Mouse (Mus musculus) embryonic facial prominence, embryonic 11.5 days (tissue): ENCODE results near the gene Rbl1. TPM values are rescaled to one million over a fixed set of nuclear protein-coding genes. Genes with fewer than 3 reads are reported as not detected.
"Not testable (repeated sequence)": the region's sequence is repeated elsewhere in the genome, so short reads cannot be mapped to it uniquely, and the experiment has no call there.

Source experiments
- ATAC-seq: fragments of 200-750 bp; cut with Nextera tagmentation; replicated peaks from 2 replicates; pipeline ENCODE4 v1.8.0; 2017; ENCODE audit warnings: low read depth; ENCODE audit not compliant: insufficient number of reproducible peaks, low FRiP score, low TSS enrichment
- DNase-seq: peaks from one replicate; pipeline ENCODE4 v3.0.0-alpha.2; 2015; ENCODE audit warnings: low spot score
- H3K27ac ChIP-seq: fragments of 300-500 bp; sonication (generic); replicated peaks from 2 replicates; pipeline ENCODE4 v1.5.1; 2014; ENCODE audit warnings: mild to moderate bottlenecking, low read depth, low read length, control low read depth
- H3K27me3 ChIP-seq: fragments of 300-500 bp; sonication (generic); 2 replicates; pipeline ENCODE4 v1.6.1; 2014; ENCODE audit warnings: mild to moderate bottlenecking, low read length, moderate library complexity, mixed read lengths; ENCODE audit not compliant: control insufficient read depth, insufficient read depth
- H3K36me3 ChIP-seq: fragments of 300-500 bp; sonication (generic); replicated peaks from 2 replicates; pipeline ENCODE4 v1.6.1; 2014; ENCODE audit warnings: low read depth, mild to moderate bottlenecking, low read length, moderate library complexity, mixed read lengths; ENCODE audit not compliant: control insufficient read depth, insufficient read depth
- H3K4me1 ChIP-seq: fragments of 300-500 bp; sonication (generic); 2 replicates; pipeline ENCODE4 v1.6.1; 2014; ENCODE audit warnings: low read length, mixed read lengths; ENCODE audit not compliant: control insufficient read depth, insufficient read depth
- H3K4me2 ChIP-seq: fragments of 300-500 bp; sonication (generic); 2 replicates; pipeline ENCODE4 v1.6.1; 2014; ENCODE audit warnings: low read depth, mild to moderate bottlenecking, control low read depth, low read length, moderate library complexity
- H3K4me3 ChIP-seq: fragments of 300-500 bp; sonication (generic); 2 replicates; pipeline ENCODE4 v1.5.1; 2014; ENCODE audit warnings: low read depth, low read length, control low read depth
- H3K9ac ChIP-seq: fragments of 300-500 bp; sonication (generic); replicated peaks from 2 replicates; pipeline ENCODE4 v1.6.1; 2014; ENCODE audit warnings: mild to moderate bottlenecking, control low read depth, low read length
- H3K9me3 ChIP-seq: fragments of 300-500 bp; sonication (generic); replicated peaks from 2 replicates; pipeline ENCODE4 v1.6.1; 2016; ENCODE audit warnings: mild to moderate bottlenecking, low read length, inconsistent platforms, mixed read lengths; ENCODE audit not compliant: control insufficient read depth
- WGBS: fragments of 180-500 bp; shearing (Covaris S2); extraction: QIAGEN DNeasy Blood & Tissue Kit; methylation state at CpG from one replicate; pipeline ENCODE4 v1.1.7; 2014; 5-methylcytosine and 5-hydroxymethylcytosine counted together
- polyA plus RNA-seq: library from polyadenylated mRNA; unstranded; fragments of >200 nt; fragmentation: Nextera tagmentation; extraction: Ambion mirVana; gene quantifications from 2 replicates; pipeline ENCODE4 v1.2.1, GENCODE M21; 2014

Rbl1 gene
- polyA plus RNA-seq, 1 experiment from 2014 or later: 40.4 TPM

GRCm38 (mm10) chr2:157203459-157204365, 622 bp downstream of the Rbl1 start:
- Histone ChIP-seq H3K36me3 (peaks cover 6% of the 10 kb centered on the region), H3K4me2 (peak overlapping the region; percentile 73), H3K9ac (peak overlapping the region; percentile 97), H3K4me1 (no peaks in the 10 kb centered on the region), H3K27ac (peak overlapping the region; percentile 94), H3K4me3 (peak overlapping the region; percentile 69), H3K27me3 (no peaks in the 10 kb centered on the region), H3K9me3 (no peaks in the 10 kb centered on the region)
- peak; percentile 84 for DNase-seq
- 2% methylated on average over 43 of the region's 49 CpGs for WGBS
- ATAC-seq: peak; percentile 90

- DNase-seq (no peak), ATAC-seq (no peak)
- Histone ChIP-seq H3K4me1 (no peaks in the 10 kb centered on the region), H3K27ac (no peak overlapping the region), H3K36me3 (peaks cover 7% of the 10 kb centered on the region), H3K4me2 (peak overlapping the region; percentile 73; the same call in 1 of the 2 replicates), H3K9ac (no peak overlapping the region), H3K27me3 (no peaks in the 10 kb centered on the region), H3K9me3 (no peaks in the 10 kb centered on the region), H3K4me3 (peak overlapping the region; percentile 69; the same call in 1 of the 2 replicates)
Observed at GRCm38 (mm10) chr2:157203026-157203425, 1.3 kb downstream of the Rbl1 start.

GRCm38 (mm10) chr2:157202361-157202760, 2.0 kb downstream of the Rbl1 start:
- no peak for ATAC-seq
- Histone ChIP-seq H3K4me2 (no peak overlapping the region), H3K27me3 (no peaks in the 10 kb centered on the region), H3K4me1 (no peaks in the 10 kb centered on the region), H3K4me3 (no peak overlapping the region), H3K9me3 (no peaks in the 10 kb centered on the region), H3K36me3 (peaks cover 9% of the 10 kb centered on the region), H3K27ac (no peak overlapping the region), H3K9ac (no peak overlapping the region)
- no peak for DNase-seq
- WGBS: 82% methylated on average over 6 of the region's 6 CpGs

- no peak for DNase-seq
- H3K27ac ChIP-seq: no peak overlapping the region
- peaks cover 11% of the 10 kb centered on the region for H3K36me3 ChIP-seq
- H3K9ac ChIP-seq: no peak overlapping the region
- ATAC-seq: no peak
- H3K27me3 ChIP-seq: no peaks in the 10 kb centered on the region
- H3K4me3 ChIP-seq: no peak overlapping the region
- H3K4me2 ChIP-seq: no peak overlapping the region
- WGBS: 89% methylated on average over 6 of the region's 6 CpGs
- no peaks in the 10 kb centered on the region for H3K4me1 ChIP-seq
- H3K9me3 ChIP-seq: no peaks in the 10 kb centered on the region
Observed at GRCm38 (mm10) chr2:157201081-157201830, 3.1 kb downstream of the Rbl1 start.

- not testable (repeated sequence) for H3K4me2 ChIP-seq, H3K4me3 ChIP-seq, H3K4me1 ChIP-seq, H3K27me3 ChIP-seq, DNase-seq, H3K27ac ChIP-seq, H3K9ac ChIP-seq, H3K9me3 ChIP-seq, ATAC-seq
- WGBS: 96% methylated on average over 11 of the region's 11 CpGs
- peaks cover 19% of the 10 kb centered on the region for H3K36me3 ChIP-seq
Observed at GRCm38 (mm10) chr2:157198405-157198804, 5.9 kb downstream of the Rbl1 start.

GRCm38 (mm10) chr2:157190651-157191050, 13.7 kb downstream of the Rbl1 start:
- H3K4me2 ChIP-seq: no peak overlapping the region
- H3K9me3 ChIP-seq: no peaks in the 10 kb centered on the region
- no peak overlapping the region for H3K4me3 ChIP-seq
- DNase-seq (no peak), ATAC-seq (no peak)
- no peak overlapping the region for H3K27ac ChIP-seq
- no peak overlapping the region for H3K9ac ChIP-seq
- H3K4me1 ChIP-seq: no peaks in the 10 kb centered on the region
- WGBS: 94% methylated on average over 4 of the region's 4 CpGs
- no peaks in the 10 kb centered on the region for H3K27me3 ChIP-seq
- peaks cover 18% of the 10 kb centered on the region for H3K36me3 ChIP-seq

- no peak for DNase-seq
- H3K36me3 ChIP-seq: peaks cover 5% of the 10 kb centered on the region
Observed at GRCm38 (mm10) chr2:157187223-157187622, 17.1 kb downstream of the Rbl1 start.

GRCm38 (mm10) chr2:157186504-157186903, 17.8 kb downstream of the Rbl1 start:
- ATAC-seq (no peak), DNase-seq (no peak)
- Histone ChIP-seq H3K27me3 (no peaks in the 10 kb centered on the region), H3K9ac (no peak overlapping the region), H3K4me2 (no peak overlapping the region), H3K4me3 (no peak overlapping the region), H3K4me1 (no peaks in the 10 kb centered on the region), H3K36me3 (peaks cover 3% of the 10 kb centered on the region), H3K27ac (no peak overlapping the region), H3K9me3 (no peaks in the 10 kb centered on the region)
- WGBS: 47% methylated on average over 5 of the region's 5 CpGs

More at GRCm38 (mm10) chr2:157187223-157187622, 17.1 kb downstream of the Rbl1 start:
- 91% methylated on average over 4 of the region's 4 CpGs for WGBS
- Histone ChIP-seq H3K9me3 (no peaks in the 10 kb centered on the region), H3K4me1 (no peaks in the 10 kb centered on the region), H3K4me3 (no peak overlapping the region), H3K9ac (no peak overlapping the region), H3K4me2 (no peak overlapping the region), H3K27ac (no peak overlapping the region), H3K27me3 (no peaks in the 10 kb centered on the region)
- no peak for ATAC-seq
